Mouse (Mus musculus) adrenal gland, postnatal 25 days (tissue): Measurements from ENCODE around the gene Cox16. TPM values are rescaled to one million over a fixed set of nuclear protein-coding genes. Genes with fewer than 3 reads are reported as not detected.
A peak's percentile ranks its signal among the peaks of the same experiment; 100 is the strongest.
"Not testable (repeated sequence)": the region's sequence is repeated elsewhere in the genome, so short reads cannot be mapped to it uniquely, and the experiment has no call there.

Experiments
- DNase-seq: peaks from one replicate; pipeline ENCODE4 v3.0.0; 2021; ENCODE audit warnings: mixed read lengths
- long read RNA-seq: library from polyadenylated mRNA; stranded (forward); transcript quantifications from one replicate; pipeline ENCODE4 v2.0.0, GENCODE M21; 2021
- total RNA-seq: library from RNA; stranded (reverse); gene quantifications from 2 replicates; pipeline ENCODE4 v1.2.3, GENCODE M21; 2021

Cox16 gene
- 85.0 and 99.5 TPM in 2 replicates for total RNA-seq
- long read RNA-seq, transcript Cox16-202 (4 exons, 668 nt) = minor isoform, 15 of 52 reads
- long read RNA-seq, transcript Cox16-201 (4 exons, 2,007 nt) = major isoform, 16 of 52 reads
- long read RNA-seq, transcript Cox16-206 (4 exons, 431 nt) = minor isoform, 8 of 52 reads
- long read RNA-seq, partial matches to known transcripts = 0 of 52 reads
- long read RNA-seq, other reads (novel, unspliced or antisense) = 10 of 52 reads

DNA sequence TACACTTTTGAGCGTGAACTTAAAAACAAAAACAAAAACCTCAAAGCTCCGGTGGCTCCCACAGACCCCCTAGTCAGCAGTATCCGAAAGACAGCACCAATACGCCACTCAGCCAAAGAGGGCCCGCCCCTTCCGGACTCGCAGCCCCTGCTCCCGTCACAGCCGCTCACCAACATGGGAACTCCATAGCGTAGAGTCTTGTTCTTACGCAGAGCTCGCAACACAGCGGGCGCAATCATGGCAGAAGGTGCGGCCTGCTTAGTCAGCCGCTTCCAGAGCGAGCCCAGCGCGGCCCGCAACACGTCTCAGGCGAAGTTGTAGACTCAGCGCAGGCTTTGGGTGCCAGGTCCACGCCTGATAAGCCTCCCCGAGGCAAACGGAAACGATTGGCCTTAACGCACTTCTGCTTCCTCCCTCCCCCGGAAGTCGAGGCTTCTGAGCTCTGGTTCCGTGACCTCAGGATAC lies at the start of gene Cox16:
Gene Cox16, minus strand, starts transcription at position 401 of the 465 bp plus-strand sequence.
- peak; percentile 84 for DNase-seq

GRCm38 (mm10) chr12:81533029-81533419 lies 48.1 kb upstream of the Cox16 start:
- DNase-seq = no peak

DNA sequence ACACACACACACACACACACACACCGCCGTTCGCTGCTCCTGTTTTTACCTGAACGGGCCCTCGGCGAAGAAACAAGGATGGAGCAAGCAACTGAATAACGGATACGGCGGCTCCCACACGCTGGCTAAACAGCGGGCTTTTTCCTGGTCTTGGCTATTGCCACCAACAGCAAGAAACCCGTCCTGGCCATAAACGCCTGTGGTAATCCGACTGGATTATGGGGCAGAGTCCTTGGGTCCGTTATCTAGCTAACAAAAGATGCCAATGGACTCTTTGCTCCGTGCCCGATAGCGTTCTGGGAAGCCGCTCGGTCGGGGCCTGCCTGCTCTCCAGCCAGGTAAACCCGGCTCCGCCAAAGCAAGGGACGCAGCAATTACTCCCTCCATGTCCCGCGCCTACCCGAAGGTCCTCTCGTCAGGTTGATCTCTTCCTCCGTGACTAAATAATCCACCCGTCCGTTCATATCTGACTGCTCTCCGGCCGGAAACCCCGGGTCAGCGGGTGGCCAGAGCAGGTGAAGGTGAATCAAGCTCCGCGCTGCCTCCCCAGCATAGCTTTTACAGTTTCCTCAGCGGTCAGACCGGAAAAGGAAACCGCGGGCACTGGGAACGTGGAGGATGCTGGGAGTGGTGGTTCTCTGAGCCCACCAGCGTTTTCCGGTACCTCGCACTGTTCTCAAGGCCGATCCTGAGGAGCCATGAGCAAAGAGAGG lies 47.5 kb upstream of the Cox16 start, which contains the start of the genes Gm20498 and Synj2bp:
Gene Gm20498, minus strand, starts transcription at position 590 of the 713 bp plus-strand sequence.
Gene Synj2bp, minus strand, starts transcription at position 596 of the 713 bp plus-strand sequence.
- peak; percentile 82 for DNase-seq

DNA sequence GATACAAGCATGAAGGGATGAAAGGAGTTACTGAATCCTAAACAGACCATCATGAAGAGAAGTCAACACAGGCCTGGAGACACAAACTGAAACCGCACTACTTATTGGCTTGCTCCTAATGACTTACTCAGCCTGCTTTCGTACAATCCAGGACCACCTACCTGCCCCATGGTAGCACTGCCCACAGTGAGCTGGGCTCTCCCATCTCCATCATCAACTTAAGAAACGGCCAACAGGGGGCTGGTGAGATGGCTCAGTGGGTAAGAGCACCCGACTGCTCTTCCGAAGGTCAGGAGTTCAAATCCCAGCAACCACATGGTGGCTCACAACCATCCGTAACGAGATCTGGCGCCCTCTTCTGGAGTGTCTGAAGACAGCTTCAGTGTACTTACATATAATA lies 45.7 kb upstream of the Cox16 start:
- DNase-seq = not testable (repeated sequence)

- DNase-seq = not testable (repeated sequence)
These were observed 12.0 kb upstream of the Cox16 start for GRCm38 (mm10) chr12:81496906-81497305.

DNA sequence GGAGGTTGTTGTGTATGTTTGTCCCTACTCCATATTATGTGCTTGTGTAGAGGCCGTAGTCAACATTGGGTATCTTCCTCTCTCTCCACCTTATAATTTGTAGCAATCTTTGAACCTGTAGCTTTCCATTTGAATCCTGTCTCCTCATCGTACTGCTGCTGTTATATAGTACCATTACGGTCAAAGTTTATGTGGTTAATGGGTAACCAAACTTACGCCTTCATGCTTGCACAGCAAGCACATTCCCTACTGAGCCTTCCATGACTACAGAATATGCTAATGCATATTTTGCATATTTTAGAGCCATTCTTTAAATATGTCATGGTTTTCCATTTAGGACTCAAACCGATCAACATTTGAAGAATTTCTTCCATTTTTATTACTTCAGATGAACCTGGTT lies 5.6 kb upstream of the Cox16 start:
- no peak for DNase-seq

GRCm38 (mm10) chr12:81485311-81485710 lies 384 bp upstream of the Cox16 start:
- DNase-seq = no peak

- DNase-seq = no peak
These were observed 715 bp downstream of the Cox16 start for GRCm38 (mm10) chr12:81484212-81484611.

DNA sequence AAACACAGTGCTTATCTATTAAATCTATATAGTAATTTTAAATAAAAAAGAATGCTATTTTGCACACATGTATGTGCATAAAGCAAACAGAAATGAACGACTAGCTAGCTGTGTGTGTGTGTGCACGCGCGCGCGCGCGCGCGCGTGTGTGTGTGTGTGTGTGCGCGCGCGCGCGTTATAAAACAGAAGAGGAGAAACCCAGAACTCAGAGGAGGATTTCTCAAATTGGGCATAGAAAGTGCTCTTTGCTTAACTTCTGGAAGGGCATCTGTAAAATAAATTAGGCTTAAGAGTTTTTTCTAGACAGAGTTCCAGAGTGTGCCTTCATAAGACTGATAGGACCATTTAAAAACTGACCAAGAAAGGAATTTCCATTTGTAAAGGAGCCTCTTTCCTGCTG lies 1.3 kb downstream of the Cox16 start:
- DNase-seq = no peak

- not testable (repeated sequence) for DNase-seq
These were observed 25.9 kb downstream of the Cox16 start for GRCm38 (mm10) chr12:81459051-81459450.

DNA sequence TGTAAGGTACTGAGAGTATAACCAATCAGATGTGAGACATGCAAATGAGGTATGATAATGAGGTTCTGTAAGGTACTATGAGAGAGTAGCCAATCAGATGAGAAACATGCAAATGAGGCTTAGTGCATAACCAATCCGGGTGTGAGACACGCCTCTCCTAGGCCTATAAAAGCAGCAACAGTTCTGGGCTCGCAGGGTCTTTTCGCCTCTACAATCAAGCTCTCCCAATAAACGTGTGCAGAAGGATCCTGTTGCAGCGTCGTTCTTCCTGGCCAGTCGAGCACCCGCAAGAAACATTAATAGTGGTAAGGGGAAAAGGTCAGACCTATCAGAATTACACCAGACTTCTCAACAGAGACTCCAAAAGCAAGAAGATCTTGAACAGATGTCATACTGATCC lies 45.9 kb downstream of the Cox16 start:
- not testable (repeated sequence) for DNase-seq

- not testable (repeated sequence) for DNase-seq
These were observed 50.1 kb downstream of the Cox16 start for GRCm38 (mm10) chr12:81434778-81435177.

DNA sequence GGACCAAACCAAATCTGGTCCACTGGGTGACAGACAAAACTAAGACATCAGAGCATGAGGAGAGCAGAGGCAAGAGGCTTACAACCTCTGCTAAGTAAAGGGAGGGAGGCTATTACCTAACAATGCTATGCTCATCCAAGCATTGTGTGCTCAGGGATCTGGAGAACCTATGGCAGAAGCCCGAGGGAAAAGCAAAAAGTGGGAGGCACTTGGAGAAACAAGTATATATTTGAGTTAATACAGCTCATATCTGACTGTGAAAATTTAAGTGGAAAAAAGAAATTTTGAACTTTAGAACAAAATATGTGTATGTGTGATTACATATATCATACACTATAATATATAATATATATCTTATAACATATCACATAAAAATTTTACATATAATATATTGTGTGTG lies 63.1 kb downstream of the Cox16 start, which contains the start of gene Adam4:
Gene Adam4, minus strand, starts transcription at position 101 of the 400 bp plus-strand sequence.
- no peak for DNase-seq

GRCm38 (mm10) chr12:81413211-81413610 lies 71.7 kb downstream of the Cox16 start:
- no peak for DNase-seq

DNA sequence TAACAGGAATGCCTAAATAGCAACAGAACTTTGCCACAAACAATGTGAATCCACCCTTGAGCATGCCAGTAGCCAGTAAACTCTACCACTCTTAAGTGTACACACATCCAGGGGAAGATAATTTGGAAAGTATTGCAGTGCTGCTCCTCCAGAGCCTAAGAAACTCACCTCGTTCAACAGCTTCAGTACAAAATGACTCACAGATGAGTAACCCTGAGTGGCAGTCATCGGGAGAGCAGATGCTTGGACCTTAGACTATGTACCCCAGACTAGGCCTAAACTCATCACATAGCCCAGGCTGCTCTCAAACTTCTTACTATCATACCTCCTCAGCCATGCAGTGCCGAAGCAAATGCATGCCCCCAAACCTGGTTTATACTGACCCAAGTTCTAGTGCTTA lies 76.0 kb downstream of the Cox16 start:
- DNase-seq = no peak

DNA sequence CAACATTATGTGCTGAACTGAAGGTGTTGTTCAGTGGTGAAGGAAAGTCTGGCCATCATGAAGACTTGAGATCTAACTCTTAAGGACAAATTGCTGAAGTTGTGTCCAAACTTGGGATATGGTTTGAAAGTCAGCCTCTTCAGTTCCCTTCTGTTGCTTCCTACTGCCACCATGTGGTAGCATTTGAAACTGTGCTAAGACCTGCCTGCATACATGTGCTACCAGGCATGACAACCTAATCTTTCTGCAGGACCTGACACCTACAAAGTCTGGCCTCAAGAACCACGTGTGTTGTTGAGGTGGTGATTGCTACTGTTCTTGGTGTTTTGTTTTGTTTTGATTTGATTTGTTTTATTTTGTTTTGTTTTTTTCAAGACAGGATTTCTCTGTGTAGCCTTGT lies 82.7 kb downstream of the Cox16 start:
- DNase-seq = peak; percentile 55

DNA sequence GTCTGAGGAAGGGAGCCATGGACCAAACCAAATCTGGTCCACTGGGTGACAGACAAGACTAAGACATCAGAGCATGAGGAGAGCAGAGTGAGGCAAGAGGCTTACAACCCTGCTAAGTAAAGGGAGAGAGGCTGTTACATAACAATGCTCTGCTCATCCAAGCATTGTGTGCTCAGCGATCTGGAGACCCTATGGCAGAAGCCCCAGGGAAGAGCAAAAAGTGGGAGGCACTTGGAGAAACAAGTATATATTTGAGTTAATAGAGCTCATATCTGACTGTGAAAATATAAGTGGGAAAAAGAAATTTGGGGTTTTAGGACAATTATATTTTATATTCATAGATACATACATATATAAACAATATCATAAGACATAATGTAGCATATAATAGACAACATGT lies 105.6 kb downstream of the Cox16 start, which contains the start of gene Gm4787:
Gene Gm4787, minus strand, starts transcription at position 101 of the 400 bp plus-strand sequence.
- DNase-seq = not testable (repeated sequence)

- no peak for DNase-seq
These were observed 151.1 kb downstream of the Cox16 start for GRCm38 (mm10) chr12:81333841-81334240.

- peak; percentile 30 for DNase-seq
These were observed 152.0 kb downstream of the Cox16 start, which contains the start of gene Slc8a3 for GRCm38 (mm10) chr12:81332875-81333421. Gene Slc8a3 (minus strand): TSS chr12:81333180.

DNA sequence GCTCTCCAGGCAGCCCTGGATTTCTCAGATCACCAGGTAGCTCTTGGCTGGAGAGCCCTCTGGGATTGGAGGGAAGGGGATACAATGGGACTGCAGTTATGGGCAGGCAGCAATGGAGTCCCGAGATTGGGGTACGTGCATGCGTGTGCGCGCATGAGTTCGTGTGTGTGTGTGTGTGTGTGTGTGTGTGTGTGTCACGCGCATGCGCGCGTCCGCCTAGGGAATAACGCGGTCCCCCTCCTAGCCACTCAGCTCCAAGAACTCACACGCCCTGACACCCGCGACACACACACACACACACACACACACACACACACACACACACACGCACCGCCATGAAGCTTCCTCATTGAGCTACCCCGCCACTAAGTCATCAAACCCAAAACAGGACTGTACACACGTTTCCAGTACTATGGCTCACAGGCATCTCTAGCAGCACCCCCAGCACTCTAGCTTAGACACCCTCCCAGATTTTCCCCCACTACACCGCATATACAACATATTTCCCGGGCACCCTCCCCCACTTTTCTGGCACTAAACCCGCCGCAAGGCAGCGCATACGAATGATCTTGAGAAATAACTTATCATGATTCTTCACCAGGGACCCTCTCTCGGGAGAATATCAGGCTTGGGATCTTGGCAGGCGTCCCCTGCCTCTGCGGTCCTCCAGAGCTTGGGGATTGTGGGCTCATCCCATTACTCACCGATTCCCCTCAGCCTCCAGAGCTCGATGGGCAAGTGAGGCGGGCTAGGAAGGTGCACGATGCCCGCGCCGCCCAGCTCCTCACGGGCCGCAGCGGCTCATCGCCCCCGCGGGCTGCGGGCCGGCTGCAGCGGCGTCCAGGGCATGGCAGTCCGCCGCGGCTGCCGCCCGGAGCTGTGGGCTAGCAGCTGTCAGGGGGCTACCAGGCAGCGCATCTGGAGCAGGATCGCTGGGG lies 152.7 kb downstream of the Cox16 start:
- DNase-seq = peak; percentile 44

DNA sequence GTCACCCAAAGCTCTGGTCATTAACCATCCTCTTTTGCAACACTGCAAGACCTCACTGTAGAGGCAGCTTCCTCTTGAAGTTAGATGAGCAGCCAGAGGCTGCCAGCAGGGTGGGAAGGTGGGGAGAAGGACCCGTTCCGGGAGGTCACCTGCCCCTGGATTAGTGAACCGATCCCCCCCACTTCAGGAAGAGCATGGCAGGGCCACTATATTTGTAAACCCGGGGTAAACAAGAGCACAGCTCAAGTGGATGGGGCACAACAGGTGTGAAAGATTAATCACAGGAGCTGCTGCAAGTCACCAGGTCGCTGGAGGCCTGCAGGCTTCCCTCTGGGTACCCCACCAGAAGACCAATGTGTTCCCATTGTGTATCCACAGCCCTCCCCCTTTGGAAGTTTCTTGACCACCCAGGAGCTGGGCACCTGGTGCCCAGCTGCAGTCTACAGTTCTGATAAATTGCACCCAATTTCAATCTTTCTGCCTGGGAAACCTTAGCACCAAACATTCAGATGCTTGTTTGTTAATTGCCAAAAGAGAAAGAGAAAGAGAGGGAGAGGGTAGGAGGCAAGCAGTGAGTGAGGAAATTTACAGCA lies 153.8 kb downstream of the Cox16 start:
- no peak for DNase-seq
